Mouse (Mus musculus) heart, adult 2 months (tissue): ENCODE measurements at regions not wholly inside any gene's neighbourhood (a gene's known extent, or its start where the extent isn't known, plus 50 kb on each side); places are given as distances from the start of the nearest gene placed in this dataset.
A peak's percentile ranks its signal among the peaks of the same experiment; 100 is the strongest.

Source experiments
- DNase-seq, 2 experiments: peaks; one replicate each; pipeline ENCODE4 v3.0.0; 2021
- H3K27ac ChIP-seq: fragments of 200-600 bp; 2 replicates; pipeline ENCODE4 v1.8.1; 2022
- H3K27me3 ChIP-seq: fragments of 200-500 bp; 2 replicates; pipeline ENCODE4 v1.6.1; 2012; ENCODE audit warnings: mild to moderate bottlenecking, low read length, inconsistent platforms, mixed read lengths; ENCODE audit not compliant: control insufficient read depth, insufficient read depth
- H3K36me3 ChIP-seq: fragments of 200-500 bp; 2 replicates; pipeline ENCODE4 v1.6.1; 2012; ENCODE audit warnings: low read length, inconsistent platforms; ENCODE audit not compliant: control insufficient read depth, insufficient read depth
- H3K4me1 ChIP-seq: fragments of 200-500 bp; 2 replicates; pipeline ENCODE4 v1.6.1; 2011; ENCODE audit warnings: low read length; ENCODE audit not compliant: control insufficient read depth, insufficient read depth
- H3K4me3 ChIP-seq: fragments of 200-600 bp; 2 replicates; pipeline ENCODE4 v1.8.1; 2022
- H3K79me2 ChIP-seq: fragments of 200-500 bp; replicated peaks from 2 replicates; pipeline ENCODE4 v1.6.1; 2012; ENCODE audit warnings: mild to moderate bottlenecking, inconsistent platforms, low read length, moderate library complexity, mixed read lengths; ENCODE audit not compliant: control insufficient read depth, insufficient read depth
- H3K9ac ChIP-seq: fragments of 200-500 bp; 2 replicates; pipeline ENCODE4 v1.6.1; 2012; ENCODE audit warnings: low read depth, mild to moderate bottlenecking, control low read depth, inconsistent platforms, low read length, mixed read lengths
- CTCF ChIP-seq: fragments of 200-600 bp; IDR thresholded peaks from 2 replicates; pipeline ENCODE4 v1.8.1; 2022; ENCODE audit warnings: antibody characterized with exemption, mild to moderate bottlenecking, moderate library complexity
- EP300 ChIP-seq: fragments of 200-500 bp; IDR thresholded peaks from 2 replicates; pipeline ENCODE4 v1.6.1; 2011; ENCODE audit warnings: low read depth, low read length, control low read depth; ENCODE audit not compliant: insufficient read depth
- POLR2A ChIP-seq: fragments of 200-500 bp; IDR thresholded peaks from 2 replicates; pipeline ENCODE4 v1.6.1; 2011; ENCODE audit warnings: mild to moderate bottlenecking, low read depth, low read length, control low read depth; ENCODE audit not compliant: insufficient read depth
- WGBS: fragments of 180-500 bp; shearing (Covaris S2); methylation state at CpG from one replicate; pipeline ENCODE4 v1.1.7; 2018; 5-methylcytosine and 5-hydroxymethylcytosine counted together
- intact Hi-C: fragments of 180-260 bp; cut with DNase I; formaldehyde crosslinking; loops from one replicate; pipeline ENCODE4 v1.15.1; 2025

DNA sequence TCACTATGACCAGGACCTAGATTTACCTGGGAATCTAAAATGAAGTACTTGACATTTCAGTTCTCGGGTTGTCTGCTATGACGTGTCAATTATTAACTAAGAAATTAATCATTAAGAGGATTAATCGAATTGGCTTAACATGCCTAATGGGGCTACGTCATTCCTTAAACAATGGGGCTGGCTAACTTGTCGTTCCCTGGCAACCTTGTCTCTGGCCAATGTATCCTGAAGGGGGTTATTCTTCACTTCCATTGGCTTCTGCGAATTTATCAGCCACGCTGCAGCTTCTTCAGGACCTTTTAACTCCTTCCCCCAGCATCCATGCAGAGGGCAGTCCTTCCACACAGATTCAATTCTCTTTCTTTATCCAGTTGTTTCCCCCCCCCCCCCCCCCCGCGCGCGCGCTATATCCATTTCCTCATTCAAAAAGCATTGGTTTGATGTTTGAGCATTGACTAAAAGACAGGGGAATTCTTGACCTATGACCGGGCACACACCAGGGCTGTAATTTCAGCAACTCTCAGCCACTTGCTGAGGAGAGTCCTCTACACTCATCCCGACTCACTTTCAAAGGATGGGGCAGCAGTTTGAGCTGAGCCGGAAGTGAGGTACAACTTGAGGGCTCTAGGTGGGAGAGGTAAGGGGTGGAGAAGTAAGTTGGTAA, 124.3 kb downstream of the Gm10131 start:
- no peak for DNase-seq
- 72% methylated on average over 15 of the region's 15 CpGs for WGBS
- Histone ChIP-seq H3K79me2 (no peaks in the 10 kb centered on the region), H3K27me3 (no peaks in the 10 kb centered on the region), H3K9ac (no peak overlapping the region), H3K4me1 (peaks cover 3% of the 10 kb centered on the region; the same call in 1 of the 2 replicates), H3K27ac (peak overlapping the region; percentile 73), H3K36me3 (no peaks in the 10 kb centered on the region), H3K4me3 (no peak overlapping the region)
- intact Hi-C loops = no loop called here
- no peak for TF ChIP-seq POLR2A

GRCm38 (mm10) chr8:33986657-33987056, 124.9 kb downstream of the Gm10131 start:
- H3K4me3 ChIP-seq = no peak overlapping the region
- no peaks in the 10 kb centered on the region for H3K79me2 ChIP-seq
- DNase-seq = no peak
- intact Hi-C loops = no loop called here
- H3K27ac ChIP-seq = no peak overlapping the region
- H3K27me3 ChIP-seq = no peaks in the 10 kb centered on the region
- TF ChIP-seq POLR2A = no peak
- TF ChIP-seq CTCF = no peak
- no peak for TF ChIP-seq EP300
- H3K36me3 ChIP-seq = no peaks in the 10 kb centered on the region
- no peak overlapping the region for H3K9ac ChIP-seq
- peaks cover 3% of the 10 kb centered on the region; the same call in 1 of the 2 replicates for H3K4me1 ChIP-seq
- 94% methylated on average over 6 of the region's 6 CpGs for WGBS

- no peaks in the 10 kb centered on the region for H3K79me2 ChIP-seq
- no peaks in the 10 kb centered on the region for H3K27me3 ChIP-seq
- no peak overlapping the region for H3K4me3 ChIP-seq
- 65% methylated on average over 11 of the region's 11 CpGs for WGBS
- no peak for DNase-seq
- intact Hi-C loops = no loop called here
- H3K27ac ChIP-seq = no peak overlapping the region
- TF ChIP-seq CTCF (no peak), POLR2A (no peak), EP300 (no peak)
- peaks cover 3% of the 10 kb centered on the region; the same call in 1 of the 2 replicates for H3K4me1 ChIP-seq
- H3K9ac ChIP-seq = no peak overlapping the region
- H3K36me3 ChIP-seq = no peaks in the 10 kb centered on the region
These were observed 126.0 kb downstream of the Gm10131 start for GRCm38 (mm10) chr8:33985430-33985977.

DNA sequence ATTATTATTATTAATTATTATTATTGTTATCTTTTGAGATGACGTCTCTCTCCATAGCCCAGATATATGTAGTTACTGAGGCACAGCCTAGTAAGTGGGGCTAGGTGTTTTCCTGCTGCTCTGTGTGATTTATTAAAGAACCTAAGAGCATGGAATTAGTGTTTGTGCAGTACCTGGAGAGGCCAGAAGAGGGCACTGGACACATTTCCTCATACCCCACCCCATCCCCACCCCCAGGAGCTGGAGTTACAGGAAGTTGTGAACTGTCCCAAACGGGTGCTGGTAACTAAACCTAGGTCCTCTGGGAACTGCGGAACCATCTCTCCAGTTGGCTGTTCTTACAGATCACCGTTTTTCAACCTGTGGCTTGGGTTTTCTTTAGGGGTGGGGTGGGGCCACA, 129.9 kb downstream of the Gm10131 start:
- no peak for DNase-seq
- Histone ChIP-seq H3K4me3 (no peak overlapping the region), H3K27me3 (no peaks in the 10 kb centered on the region), H3K36me3 (no peaks in the 10 kb centered on the region), H3K79me2 (no peaks in the 10 kb centered on the region), H3K9ac (no peak overlapping the region), H3K27ac (no peak overlapping the region), H3K4me1 (peaks cover 9% of the 10 kb centered on the region)
- WGBS = 70% methylated on average over 4 of the region's 4 CpGs
- intact Hi-C loops = no loop called here
- TF ChIP-seq POLR2A (no peak), CTCF (peak; percentile 67)

GRCm38 (mm10) chr8:33980999-33981398, 130.5 kb downstream of the Gm10131 start:
- H3K36me3 ChIP-seq = no peaks in the 10 kb centered on the region
- H3K4me1 ChIP-seq = peaks cover 9% of the 10 kb centered on the region
- intact Hi-C loops = no loop called here
- H3K27me3 ChIP-seq = no peaks in the 10 kb centered on the region
- H3K79me2 ChIP-seq = no peaks in the 10 kb centered on the region
- TF ChIP-seq EP300 (no peak), POLR2A (no peak), CTCF (no peak)
- no peak overlapping the region for H3K4me3 ChIP-seq
- 52% methylated on average over 7 of the region's 7 CpGs for WGBS
- no peak overlapping the region for H3K9ac ChIP-seq
- peak in 1 of 2 experiments; percentile 24 for DNase-seq
- H3K27ac ChIP-seq = peak overlapping the region; percentile 75
